Mouse (Mus musculus) liver, embryonic 11.5 days (tissue): ENCODE measurements at regions not wholly inside any gene's neighbourhood (a gene's known extent, or its start where the extent isn't known, plus 50 kb on each side); places are given as distances from the start of the nearest gene placed in this dataset.

ENCODE experiments used
- ATAC-seq: fragments of 200-750 bp; cut with Nextera tagmentation; replicated peaks from 2 replicates; pipeline ENCODE4 v1.8.0; 2017; ENCODE audit warnings: moderate number of reproducible peaks, mild to moderate bottlenecking, moderate TSS enrichment, moderate library complexity; ENCODE audit not compliant: low FRiP score
- DNase-seq: peaks from one replicate; pipeline ENCODE4 v3.0.0-alpha.2; 2017; ENCODE audit warnings: low spot score
- H3K27ac ChIP-seq: fragments of 300-500 bp; sonication (generic); 2 replicates; pipeline ENCODE4 v1.5.1; 2014; ENCODE audit warnings: mild to moderate bottlenecking, low read depth, low read length, control low read depth
- H3K27me3 ChIP-seq: fragments of 300-500 bp; sonication (generic); replicated peaks from 2 replicates; pipeline ENCODE4 v1.6.1; 2014; ENCODE audit warnings: low read length, mixed read lengths; ENCODE audit not compliant: control insufficient read depth, insufficient read depth
- H3K36me3 ChIP-seq: fragments of 300-500 bp; sonication (generic); 2 replicates; pipeline ENCODE4 v1.6.1; 2014; ENCODE audit warnings: mild to moderate bottlenecking, low read length, moderate library complexity, mixed read lengths; ENCODE audit not compliant: control insufficient read depth, insufficient read depth
- H3K4me1 ChIP-seq: fragments of 300-500 bp; sonication (generic); replicated peaks from 2 replicates; pipeline ENCODE4 v1.6.1; 2014; ENCODE audit warnings: low read length, mixed read lengths; ENCODE audit not compliant: control insufficient read depth, insufficient read depth
- H3K4me2 ChIP-seq: fragments of 300-500 bp; sonication (generic); 2 replicates; pipeline ENCODE4 v1.6.1; 2014; ENCODE audit warnings: mild to moderate bottlenecking, control low read depth, moderate library complexity
- H3K4me3 ChIP-seq: fragments of 300-500 bp; sonication (generic); 2 replicates; pipeline ENCODE4 v1.5.1; 2014; ENCODE audit warnings: low read depth, low read length, control low read depth
- H3K9ac ChIP-seq: fragments of 300-500 bp; sonication (generic); 2 replicates; pipeline ENCODE4 v1.6.1; 2014; ENCODE audit warnings: low read depth, low read length, control low read depth
- H3K9me3 ChIP-seq: fragments of 300-500 bp; sonication (generic); 2 replicates; pipeline ENCODE4 v1.6.1; 2016; ENCODE audit warnings: low read length, inconsistent platforms, mixed read lengths; ENCODE audit not compliant: control insufficient read depth
- WGBS: fragments of 180-500 bp; shearing (Covaris S2); extraction: QIAGEN DNeasy Blood & Tissue Kit; methylation state at CpG from one replicate; pipeline ENCODE4 v1.1.7; 2014; 5-methylcytosine and 5-hydroxymethylcytosine counted together

DNA sequence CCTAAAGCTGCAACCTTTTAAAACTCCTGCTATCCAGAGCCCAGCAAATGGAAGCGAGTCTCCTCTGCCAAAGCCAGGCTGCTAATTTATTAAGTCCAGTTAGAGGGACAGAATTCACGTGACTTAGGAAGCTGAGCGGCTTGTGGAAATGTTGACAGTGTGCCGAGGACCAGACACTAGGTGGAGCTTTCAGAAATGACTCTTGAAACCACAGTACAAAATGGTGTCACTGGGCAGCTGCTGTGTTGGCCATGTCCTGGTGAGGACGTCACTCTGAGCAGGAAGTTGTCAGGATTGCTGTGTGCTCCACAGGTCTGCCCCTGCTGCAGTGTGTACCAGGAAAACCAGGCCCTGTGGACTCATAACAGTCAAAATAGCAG lies 84.3 kb upstream of the Pik3cg start:
- Histone ChIP-seq H3K27me3 (no peaks in the 10 kb centered on the region), H3K36me3 (no peaks in the 10 kb centered on the region), H3K4me3 (no peak overlapping the region), H3K9ac (no peak overlapping the region), H3K4me2 (peak overlapping the region; percentile 69), H3K4me1 (peaks cover 5% of the 10 kb centered on the region), H3K9me3 (no peaks in the 10 kb centered on the region), H3K27ac (peak overlapping the region; percentile 64; the same call in 1 of the 2 replicates)
- ATAC-seq = peak; percentile 48
- WGBS = 54% methylated on average over 5 of the region's 5 CpGs
- peak; percentile 41 for DNase-seq

DNA sequence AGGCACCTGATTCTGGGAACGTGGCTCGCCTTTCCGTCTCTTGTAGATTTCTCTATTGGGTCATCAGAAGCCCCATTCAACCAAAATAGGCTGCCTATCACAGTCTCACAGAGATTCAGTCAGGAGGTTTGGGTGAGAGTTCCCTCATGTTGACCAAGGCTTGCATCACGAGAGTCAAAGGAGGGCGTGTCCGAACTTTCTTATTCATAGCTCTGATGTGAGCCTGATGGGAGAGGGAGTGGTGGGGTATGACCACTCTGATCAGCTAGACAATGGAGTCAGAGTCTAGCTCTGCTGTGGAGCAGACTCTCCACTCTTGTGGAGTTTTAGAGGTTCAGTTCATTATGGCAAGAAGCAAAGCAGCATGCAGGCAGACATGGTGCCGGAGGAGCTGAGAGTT lies 81.1 kb upstream of the Ccdc71l start:
- Histone ChIP-seq H3K9ac (no peak overlapping the region), H3K4me2 (no peak overlapping the region), H3K9me3 (no peaks in the 10 kb centered on the region), H3K27ac (no peak overlapping the region), H3K4me3 (no peak overlapping the region), H3K27me3 (no peaks in the 10 kb centered on the region), H3K4me1 (peaks cover 5% of the 10 kb centered on the region; the same call in 1 of the 2 replicates), H3K36me3 (no peaks in the 10 kb centered on the region)
- ATAC-seq = no peak
- WGBS = 91% methylated on average over 7 of the region's 7 CpGs
- DNase-seq = no peak

DNA sequence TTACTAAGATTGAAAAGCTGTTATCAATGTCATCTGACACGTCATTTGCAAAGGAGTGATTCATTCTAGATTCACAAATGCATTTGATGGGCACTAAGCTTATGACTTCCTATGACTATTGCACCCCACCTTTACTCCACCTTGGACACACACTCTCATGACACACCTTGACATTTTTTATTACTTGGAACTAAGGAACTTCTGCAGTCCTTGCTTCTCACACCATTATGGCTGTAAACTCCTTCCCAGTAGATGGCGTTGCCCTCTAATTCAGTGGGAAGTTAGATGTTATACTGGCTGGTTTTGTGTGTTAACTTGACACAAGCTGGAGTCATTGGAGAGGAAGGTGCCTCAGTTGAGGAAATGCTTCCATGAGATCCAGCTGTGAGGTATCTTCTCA lies 78.8 kb upstream of the Ccdc71l start:
- Histone ChIP-seq H3K27ac (no peak overlapping the region), H3K4me1 (peaks cover 5% of the 10 kb centered on the region; the same call in 1 of the 2 replicates), H3K9me3 (no peaks in the 10 kb centered on the region), H3K4me3 (no peak overlapping the region), H3K4me2 (no peak overlapping the region), H3K36me3 (no peaks in the 10 kb centered on the region), H3K9ac (no peak overlapping the region), H3K27me3 (no peaks in the 10 kb centered on the region)
- ATAC-seq (no peak), DNase-seq (no peak)
- WGBS = 65% methylated on average over 2 of the region's 2 CpGs

DNA sequence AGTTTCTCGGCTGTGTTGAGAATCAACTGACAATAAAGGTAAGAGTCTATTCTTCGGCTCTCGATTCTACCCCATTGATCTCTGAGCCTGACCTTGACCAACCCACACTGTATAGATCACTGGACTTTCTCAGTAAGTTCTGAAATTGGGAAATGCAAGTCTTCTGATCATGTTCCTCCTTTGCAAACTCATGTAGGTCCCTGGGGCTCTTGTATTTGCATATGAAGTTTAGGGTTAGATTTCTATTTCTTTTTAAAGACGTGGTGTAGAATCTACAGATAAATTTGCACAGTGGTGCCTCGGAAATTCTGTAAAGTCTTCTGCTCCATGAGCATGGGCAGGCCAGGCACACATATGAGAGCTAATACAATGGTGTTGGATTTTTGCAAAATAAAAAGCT lies 72.8 kb upstream of the Ccdc71l start:
- 84% methylated on average over 5 of the region's 5 CpGs for WGBS
- Histone ChIP-seq H3K4me3 (no peak overlapping the region), H3K27ac (no peak overlapping the region), H3K36me3 (no peaks in the 10 kb centered on the region), H3K9me3 (no peaks in the 10 kb centered on the region), H3K4me1 (peaks cover 13% of the 10 kb centered on the region), H3K9ac (no peak overlapping the region), H3K27me3 (no peaks in the 10 kb centered on the region), H3K4me2 (no peak overlapping the region)
- DNase-seq = no peak
- no peak for ATAC-seq

DNA sequence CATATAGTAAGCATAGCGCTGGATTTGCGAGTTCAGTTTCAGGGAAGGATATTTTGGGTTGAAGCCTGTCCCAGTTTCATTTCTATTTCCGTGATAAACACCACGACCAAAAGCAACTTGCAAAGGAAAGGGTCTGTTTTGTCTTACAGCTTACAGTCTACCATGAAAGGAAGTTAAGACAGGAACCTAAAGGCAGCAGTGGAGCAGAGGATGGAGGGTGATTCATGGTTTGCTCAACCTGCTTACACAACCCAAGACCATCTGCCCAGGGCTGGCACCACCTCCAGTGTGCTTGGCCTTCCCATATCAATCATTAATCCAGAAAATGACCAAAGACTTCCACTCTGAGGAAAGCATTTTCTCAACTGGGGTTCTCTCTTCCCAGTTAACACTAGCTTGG lies 72.2 kb upstream of the Ccdc71l start:
- H3K4me3 ChIP-seq = no peak overlapping the region
- DNase-seq (no peak), ATAC-seq (no peak)
- no peaks in the 10 kb centered on the region for H3K27me3 ChIP-seq
- H3K4me1 ChIP-seq = peaks cover 13% of the 10 kb centered on the region
- H3K4me2 ChIP-seq = no peak overlapping the region
- H3K9ac ChIP-seq = no peak overlapping the region
- peak overlapping the region; percentile 83; the same call in 1 of the 2 replicates for H3K27ac ChIP-seq
- H3K36me3 ChIP-seq = no peaks in the 10 kb centered on the region
- 74% methylated on average over 4 of the region's 4 CpGs for WGBS
- no peaks in the 10 kb centered on the region for H3K9me3 ChIP-seq

DNA sequence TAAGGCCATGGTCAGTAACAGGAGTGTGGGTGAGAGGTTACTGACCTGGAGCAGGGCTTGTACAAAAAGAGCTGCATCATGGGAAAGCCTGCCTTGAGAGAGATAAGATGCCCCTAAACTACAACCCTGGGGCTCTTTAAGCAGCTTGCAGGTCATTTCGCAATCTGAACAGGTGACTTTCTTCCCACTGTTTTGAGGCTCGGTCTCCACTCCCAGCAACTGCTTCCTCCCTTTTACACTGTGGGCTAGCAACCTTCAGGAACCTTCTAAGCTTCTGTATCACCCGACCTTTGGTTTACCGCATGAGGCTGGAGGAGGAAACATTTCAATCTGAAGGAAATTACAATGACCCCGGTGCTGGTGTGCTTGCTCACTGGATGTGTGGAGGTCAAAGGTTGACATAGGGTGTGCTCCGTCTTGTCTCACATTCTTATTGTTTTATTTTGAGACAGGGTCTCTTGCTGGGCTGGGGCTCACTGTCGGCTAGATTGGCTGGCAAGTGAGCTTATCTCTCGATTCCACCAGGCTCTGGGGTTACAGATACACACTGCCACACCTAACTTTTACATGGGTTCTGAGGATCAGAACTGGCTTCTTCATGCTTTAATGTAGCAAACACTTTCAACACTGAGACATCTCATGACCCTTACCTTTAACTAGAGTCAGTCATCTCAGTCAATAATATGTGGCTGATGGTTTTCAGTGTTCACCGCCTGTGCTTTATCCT lies 71.1 kb upstream of the Ccdc71l start:
- WGBS = 43% methylated on average over 9 of the region's 9 CpGs
- Histone ChIP-seq H3K27ac (peak overlapping the region; percentile 83), H3K9ac (peak overlapping the region; percentile 38), H3K4me3 (no peak overlapping the region), H3K27me3 (no peaks in the 10 kb centered on the region), H3K4me1 (peaks cover 13% of the 10 kb centered on the region), H3K4me2 (peak overlapping the region; percentile 59), H3K9me3 (no peaks in the 10 kb centered on the region), H3K36me3 (no peaks in the 10 kb centered on the region)
- peak; percentile 33 for DNase-seq
- ATAC-seq = peak; percentile 98

DNA sequence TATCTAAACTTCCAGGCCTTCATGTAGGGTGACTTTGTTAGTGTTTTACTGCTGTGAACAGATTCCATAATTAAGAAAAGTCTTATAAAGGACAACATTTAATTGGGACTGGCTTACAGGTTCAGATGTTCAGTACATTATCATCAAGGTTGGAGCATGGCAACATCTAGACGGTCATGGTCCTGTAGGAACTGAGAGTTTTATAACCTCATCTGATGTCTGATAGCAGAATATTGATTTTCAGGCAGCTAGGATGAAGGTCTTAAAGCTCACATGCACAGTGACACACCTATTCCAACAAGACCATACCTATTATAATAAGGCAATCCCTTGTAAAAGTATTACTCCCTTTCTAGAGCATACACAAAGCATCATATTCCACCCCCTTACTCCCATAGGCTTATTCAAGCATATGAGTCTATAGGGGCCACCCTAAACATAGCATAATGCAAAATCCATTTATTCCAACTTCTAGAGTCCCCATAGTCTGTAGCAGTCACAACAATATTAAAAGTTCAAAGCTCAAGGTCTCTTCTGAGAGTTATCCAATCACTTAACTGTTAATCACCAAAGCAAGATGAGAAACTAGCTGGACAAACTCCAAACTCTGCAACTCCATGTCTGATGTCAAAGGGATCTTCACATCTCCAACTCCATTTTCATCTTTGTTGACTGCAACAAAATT lies 63.3 kb upstream of the Ccdc71l start:
- Histone ChIP-seq H3K4me3 (no peak overlapping the region), H3K27ac (no peak overlapping the region), H3K9me3 (no peaks in the 10 kb centered on the region), H3K27me3 (no peaks in the 10 kb centered on the region), H3K4me1 (no peaks in the 10 kb centered on the region), H3K4me2 (no peak overlapping the region), H3K36me3 (no peaks in the 10 kb centered on the region), H3K9ac (no peak overlapping the region)
- ATAC-seq = no peak
- DNase-seq = no peak
- WGBS = 94% methylated on average over 1 of the region's 1 CpGs
